Mouse (Mus musculus): Measurements from ENCODE around the gene Slc12a4.
"Not testable (repeated sequence)": the region's sequence is repeated elsewhere in the genome, so short reads cannot be mapped to it uniquely, and the experiment has no call there.

Slc12a4 gene

DNA sequence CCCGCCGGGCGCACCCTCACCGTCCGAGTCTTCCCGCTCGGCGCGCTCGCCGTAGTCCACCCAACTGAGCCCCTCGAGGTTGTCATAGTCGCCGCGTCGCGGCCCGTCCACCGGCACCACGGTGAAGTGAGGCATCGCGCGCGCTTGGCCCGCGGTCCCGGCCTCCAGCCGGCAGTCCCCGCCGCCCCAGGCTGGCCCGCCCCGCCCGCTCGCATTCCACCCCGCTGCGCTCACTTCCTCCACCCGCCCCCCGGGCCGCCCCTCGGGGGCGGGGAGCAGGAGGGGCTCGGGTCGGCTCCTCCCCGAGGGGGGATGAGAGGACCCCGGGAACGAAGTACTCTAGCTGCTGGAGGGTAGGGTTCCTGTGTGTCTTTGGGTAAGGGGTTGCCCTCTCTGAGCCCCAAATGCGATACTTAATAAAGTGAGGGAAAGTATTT is at the start of gene Slc12a4:
TSS of gene Slc12a4 (minus strand) at position 193 of the 437 bp plus-strand sequence.
- in situ Hi-C loops (cut with MboI; ENCODE audit: low sequenced_read_pairs), result no loop called here

DNA sequence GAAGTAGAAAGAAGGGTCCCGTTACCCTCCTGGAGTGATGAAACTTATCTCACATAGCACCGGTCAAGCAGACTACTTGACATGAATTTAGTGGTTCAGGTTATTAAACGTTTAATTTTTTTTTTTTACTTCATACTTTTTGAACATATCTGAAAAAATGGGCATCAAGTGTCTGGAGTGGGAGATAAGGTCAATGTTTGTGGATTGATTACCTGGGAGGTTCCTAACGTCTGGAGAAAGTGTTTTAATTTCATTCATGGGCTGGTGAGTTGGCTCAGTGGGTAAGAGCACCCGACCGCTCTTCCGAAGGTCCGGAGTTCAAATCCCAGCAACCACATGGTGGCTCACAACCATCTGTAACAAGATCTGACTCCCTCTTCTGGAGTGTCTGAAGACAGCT is 46.3 kb upstream of the Slc12a4 start:
- in situ Hi-C loops (cut with MboI; ENCODE audit: low sequenced_read_pairs), result not testable (repeated sequence)

DNA sequence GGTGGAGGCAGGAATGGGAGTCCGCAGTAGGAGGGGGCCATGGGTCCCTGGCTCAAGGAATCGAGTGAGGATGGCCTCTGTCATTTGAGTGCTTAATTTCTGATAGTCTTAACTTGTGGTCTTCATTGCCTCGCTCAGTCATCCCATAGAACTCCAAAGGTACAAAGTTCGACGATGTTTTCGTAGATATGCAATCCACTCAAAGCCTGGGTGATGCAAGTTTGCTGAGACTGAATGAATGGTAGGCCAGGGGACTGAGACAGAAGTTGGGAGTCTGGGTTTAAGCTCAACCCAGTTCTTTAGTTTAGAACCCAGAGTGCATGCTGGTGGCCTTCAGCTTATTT is 45.7 kb upstream of the Slc12a4 start, which contains the start of gene Ddx28:
TSS of gene Ddx28 (minus strand) at position 240 of the 344 bp plus-strand sequence.
- in situ Hi-C loops (cut with MboI; ENCODE audit: low sequenced_read_pairs), result no loop called here

DNA sequence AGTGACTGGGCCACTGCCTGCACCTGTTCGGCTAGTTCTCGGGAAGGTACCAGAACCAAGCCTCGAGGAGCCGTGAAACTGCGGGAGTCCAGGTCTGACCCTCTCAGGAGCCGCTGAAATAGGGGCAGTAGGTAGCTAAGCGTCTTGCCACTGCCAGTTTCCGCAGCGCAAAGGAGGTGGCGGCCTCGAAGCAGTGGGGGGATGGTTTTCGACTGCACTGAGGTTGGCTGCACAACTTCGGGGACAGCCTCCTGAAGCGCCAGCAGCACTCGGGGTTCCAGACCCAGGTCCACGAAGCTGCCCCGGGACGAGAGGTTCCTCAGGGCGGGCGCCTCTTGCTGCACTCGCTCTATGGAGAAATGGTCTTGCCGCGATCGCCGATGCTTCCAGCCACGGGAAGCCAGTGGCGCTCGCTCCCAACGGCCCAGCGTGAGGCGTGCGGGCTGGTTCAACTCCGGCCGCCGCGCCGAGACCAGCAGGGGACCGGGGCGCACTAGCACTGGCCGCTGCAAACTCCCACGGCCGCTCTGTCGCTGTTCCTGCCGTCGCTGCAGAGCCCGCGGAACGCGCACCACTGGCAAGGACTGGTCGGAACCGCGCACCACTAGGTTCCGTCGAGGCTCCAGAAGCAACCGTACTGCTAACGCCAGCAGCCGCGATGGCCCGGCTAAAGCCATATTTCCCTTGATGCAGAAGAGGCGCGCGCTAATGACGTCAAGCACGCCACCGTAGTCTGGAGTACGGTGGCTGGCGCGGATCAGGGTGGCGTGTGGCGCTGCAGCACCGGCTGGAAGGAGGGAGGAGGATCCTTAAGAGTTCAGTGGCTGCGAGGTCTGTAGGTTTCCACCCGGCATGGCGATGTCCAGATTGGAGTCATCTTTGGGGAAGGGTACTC is 45.1 kb upstream of the Slc12a4 start:
- in situ Hi-C loops (cut with MboI; ENCODE audit: low sequenced_read_pairs), result no loop called here

DNA sequence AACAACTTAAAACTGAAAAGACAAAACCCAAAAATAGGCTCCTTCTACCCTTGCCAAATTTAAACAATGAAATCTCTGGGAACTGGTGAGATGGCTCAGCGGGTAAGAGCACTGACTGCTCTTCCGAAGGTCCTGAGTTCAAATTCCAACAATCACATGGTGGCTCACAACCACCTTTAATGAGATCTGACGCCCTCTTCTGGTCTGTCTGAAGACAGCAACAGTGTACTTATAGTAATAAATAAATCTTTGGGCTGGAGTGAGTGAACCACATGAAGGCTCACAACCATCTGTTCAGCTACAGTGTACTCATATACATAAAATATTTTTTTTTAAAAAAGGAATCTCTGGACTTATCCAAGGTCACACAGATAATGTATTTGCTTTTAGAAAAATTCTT is 42.0 kb upstream of the Slc12a4 start:
- in situ Hi-C loops (cut with MboI; ENCODE audit: low sequenced_read_pairs), result not testable (repeated sequence)

DNA sequence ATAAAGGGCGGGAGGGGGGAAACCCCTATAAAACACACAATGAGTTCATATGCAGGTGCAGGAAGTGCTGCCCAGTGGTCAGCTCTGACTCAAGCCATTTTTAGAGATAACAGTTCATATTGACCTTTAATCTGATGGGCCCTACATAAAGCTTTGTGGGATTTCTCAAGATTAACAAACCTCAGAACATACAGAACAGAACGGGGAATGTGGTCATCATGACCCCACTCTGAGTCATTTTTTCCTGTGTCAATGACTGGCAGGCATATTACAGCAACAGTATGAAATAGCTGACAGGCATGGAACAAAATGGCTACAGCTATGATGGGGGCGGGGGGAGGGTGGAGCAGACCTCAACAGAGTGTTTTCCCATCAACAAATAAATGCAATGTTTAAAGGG is 41.2 kb upstream of the Slc12a4 start:
- in situ Hi-C loops (cut with MboI; ENCODE audit: low sequenced_read_pairs), result no loop called here

DNA sequence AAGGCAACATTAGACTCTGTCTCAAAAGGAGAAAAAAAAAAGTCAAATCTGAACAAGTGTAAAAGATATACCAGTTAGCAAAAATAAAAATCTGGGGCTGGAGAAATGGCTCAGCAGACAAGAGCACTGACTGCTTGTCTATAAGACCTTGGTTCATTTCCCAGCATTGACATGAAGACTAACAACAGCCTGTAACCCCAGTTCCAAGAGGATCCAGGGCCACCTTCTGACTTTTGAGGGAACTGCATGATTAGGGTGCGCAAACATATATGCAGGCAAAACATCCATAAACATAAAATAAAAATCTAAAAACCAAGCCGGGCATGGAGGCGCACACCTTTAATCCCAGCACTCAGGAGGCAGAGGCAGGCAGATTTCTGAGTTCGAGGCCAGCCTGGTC is 40.5 kb upstream of the Slc12a4 start:
- in situ Hi-C loops (cut with MboI; ENCODE audit: low sequenced_read_pairs), result no loop called here

DNA sequence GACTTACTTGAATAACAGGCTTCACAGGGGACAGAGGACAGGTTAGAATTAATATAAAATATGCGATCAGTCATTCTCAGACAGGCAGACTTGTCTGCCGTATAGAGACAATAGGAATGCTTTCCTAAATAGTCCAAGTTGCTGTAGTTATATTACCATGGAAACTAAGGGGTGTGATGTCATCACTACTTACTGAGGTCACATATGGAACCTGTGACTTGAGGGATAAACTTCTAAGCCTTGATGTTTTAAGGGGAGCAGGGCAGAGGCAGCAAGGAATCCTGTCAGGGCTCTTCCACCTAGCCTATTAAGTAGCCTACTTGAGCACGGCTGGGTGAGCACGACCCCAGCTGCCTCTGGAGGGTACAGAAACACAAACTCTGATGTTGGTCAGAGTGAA is 40.0 kb upstream of the Slc12a4 start, which contains the start of gene Dpep2nb:
TSS of gene Dpep2nb (minus strand) at position 101 of the 400 bp plus-strand sequence.
- in situ Hi-C loops (cut with MboI; ENCODE audit: low sequenced_read_pairs), result no loop called here

DNA sequence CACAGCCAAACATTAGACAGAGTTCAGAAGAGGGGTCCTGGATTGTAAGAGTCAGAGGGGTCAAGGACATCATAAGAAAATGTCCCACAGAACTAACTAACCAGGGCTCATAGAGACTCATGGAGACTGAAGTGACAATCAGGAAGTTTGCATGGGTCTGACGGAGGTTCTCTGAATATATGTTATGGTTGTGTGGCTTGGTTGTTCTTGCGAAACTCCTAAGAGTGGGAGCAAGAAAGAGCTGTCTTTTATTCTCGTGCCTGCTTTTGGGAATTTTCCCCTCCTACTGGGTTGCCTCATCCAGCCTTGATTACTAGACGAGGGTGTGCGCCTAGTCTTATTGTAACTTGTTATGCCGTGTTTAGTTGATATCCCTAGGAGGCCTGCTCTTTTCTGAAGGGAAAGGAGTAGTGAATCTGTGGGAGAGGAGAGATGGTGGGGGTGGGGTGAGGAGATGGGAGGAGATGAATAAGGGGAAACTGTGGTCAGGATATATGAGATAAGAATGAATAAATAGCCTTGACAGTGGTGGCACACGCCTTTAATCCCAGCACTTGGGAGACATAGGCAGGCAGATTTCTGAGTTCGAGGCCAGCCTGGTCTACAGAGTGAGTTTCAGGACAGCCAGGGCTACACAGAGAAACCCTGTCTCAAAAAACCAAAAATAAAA is 38.8 kb upstream of the Slc12a4 start:
- in situ Hi-C loops (cut with MboI; ENCODE audit: low sequenced_read_pairs), result no loop called here

DNA sequence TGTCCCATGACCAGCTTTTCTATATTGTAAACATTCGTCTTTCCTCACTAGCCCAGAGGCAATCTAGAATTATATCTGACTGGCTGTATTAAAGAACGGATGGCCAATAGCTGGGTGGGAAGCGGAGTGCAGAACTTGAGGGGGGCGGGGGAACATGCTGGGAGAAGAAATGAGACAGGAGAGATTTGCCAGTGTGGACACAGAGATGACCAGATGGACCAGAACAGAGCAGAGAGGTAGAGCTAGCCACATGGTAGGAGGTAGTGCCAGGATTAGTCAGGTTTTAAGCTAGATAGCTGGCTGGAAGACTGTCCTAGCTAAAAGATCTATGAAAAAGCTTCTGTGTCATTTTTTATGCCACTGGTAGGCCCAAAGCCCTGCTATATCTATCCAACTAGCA is 36.0 kb upstream of the Slc12a4 start:
- in situ Hi-C loops (cut with MboI; ENCODE audit: low sequenced_read_pairs), result no loop called here

DNA sequence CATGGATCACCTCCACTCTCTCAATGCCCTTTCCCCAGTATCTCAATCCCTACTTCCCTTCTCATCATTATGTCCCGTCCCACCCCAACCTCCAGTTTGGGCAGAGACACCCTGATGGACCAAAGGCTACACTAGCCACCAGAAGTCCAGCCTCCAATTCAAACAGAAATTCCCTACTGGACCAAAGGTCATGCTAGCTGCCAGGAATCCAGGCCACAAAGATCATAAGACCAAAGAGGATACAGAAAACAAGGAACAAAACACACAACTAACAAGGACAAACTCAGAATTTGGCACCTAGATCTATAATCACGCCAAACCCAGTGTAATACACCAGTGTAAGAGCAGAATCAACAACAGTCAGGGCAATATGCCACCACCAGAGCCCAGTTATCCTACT is 33.1 kb upstream of the Slc12a4 start:
- in situ Hi-C loops (cut with MboI; ENCODE audit: low sequenced_read_pairs), result no loop called here

DNA sequence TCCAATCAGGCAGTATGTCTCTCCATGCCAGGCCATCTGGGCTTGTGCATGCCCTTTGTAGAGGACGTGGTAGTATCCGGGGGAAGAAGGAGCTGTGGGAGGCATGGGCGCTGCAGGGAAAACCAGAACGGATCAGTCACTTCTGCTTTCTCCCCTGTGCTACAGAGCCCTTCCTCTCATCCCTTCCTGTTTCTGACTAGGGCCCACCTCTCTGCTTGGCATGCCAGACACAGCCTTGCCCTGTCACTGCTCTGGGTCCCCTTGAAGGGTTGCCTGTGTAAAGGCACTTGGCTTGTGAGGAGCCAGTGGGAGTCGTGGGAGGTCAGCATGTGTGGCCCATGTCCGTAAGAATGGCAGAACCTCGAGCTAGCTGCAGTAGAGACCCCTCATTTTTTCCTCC is 30.5 kb upstream of the Slc12a4 start:
- in situ Hi-C loops (cut with MboI; ENCODE audit: low sequenced_read_pairs), result no loop called here

DNA sequence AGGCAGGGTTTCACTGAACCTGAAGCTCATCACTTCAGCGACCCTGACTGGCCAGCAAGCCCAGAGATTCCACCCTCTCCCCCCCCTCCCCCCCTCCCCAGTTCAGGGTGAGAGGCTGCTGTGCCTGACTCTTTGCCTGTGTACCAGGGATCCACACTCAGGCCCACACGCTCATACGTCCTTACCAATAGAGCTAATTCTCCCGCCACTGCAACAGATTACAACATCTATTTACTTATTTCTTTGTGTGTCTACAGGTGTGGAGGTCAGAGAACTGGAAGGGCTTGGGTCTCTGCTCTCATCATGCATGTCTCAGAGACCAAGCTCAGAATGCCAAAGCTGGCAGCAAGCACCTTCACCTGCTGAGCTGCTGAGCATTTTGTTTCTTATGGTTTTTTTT is 27.3 kb upstream of the Slc12a4 start:
- in situ Hi-C loops (cut with MboI; ENCODE audit: low sequenced_read_pairs), result no loop called here

DNA sequence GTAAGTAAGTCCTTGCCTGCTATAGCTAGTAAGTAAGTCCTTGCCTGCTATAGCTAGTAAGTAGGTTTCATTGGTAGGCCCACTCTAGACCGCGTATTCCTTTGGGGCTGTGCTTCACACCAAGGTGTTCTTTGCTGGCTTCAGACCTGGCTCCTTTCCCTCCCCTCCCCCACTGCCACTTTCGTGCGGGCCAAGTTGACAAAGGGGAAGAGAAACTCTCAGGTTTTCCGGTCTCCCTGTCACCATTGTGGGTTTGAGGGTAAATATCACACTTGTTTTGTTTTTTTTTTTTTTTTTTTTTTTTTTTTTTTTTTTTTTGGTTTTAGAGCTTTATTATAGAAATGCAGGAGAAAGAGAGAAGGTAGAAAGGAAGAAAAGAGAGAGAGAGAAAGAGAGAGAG is 26.6 kb upstream of the Slc12a4 start:
- in situ Hi-C loops (cut with MboI; ENCODE audit: low sequenced_read_pairs), result no loop called here

DNA sequence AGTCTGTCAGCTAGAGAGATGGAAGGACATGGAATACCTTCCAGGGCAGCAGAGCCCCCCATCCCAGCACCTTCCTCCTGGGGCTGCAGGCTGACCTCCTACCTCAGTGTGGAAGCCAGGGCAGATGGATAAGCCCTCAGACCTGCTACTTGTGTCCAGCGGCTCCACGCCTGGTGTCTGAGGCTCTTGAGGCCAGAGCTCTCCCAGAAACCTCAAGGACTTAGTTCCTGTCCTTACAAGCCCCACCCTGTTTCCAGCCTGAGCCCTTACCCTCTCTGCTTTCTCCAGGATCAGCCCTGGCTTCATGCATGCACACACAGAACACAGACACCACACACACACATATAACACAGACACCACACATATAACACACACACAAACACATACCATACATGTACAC is 25.6 kb upstream of the Slc12a4 start:
- in situ Hi-C loops (cut with MboI; ENCODE audit: low sequenced_read_pairs), result no loop called here

DNA sequence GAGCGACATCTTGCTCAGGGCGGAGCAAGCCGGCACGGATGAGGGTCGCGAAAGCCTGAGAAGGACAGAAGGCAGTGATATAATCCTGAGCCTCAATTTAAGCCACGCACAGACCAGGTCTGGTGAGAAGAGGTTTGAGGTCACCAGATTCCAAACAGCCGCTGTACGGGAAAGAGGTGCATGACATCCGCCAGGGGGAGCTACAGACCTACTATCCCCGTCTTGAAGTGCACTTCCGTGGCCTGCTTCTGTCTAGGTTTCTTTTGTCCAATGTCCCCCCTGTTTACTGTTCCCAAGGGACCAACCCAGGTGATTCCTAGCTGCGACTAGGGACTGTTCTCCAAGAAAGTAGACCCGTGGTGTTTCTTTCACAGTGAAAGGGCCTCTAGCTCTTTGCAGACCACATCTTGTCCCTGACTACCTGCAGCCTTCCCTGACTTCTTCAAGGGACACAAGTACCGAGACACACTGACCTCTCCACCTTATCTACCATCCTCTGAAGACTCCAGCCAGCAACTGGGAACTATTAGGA is 25.0 kb upstream of the Slc12a4 start, which contains the start of gene Dus2:
TSS of gene Dus2 (plus strand) at position 482 of the 532 bp plus-strand sequence.
- in situ Hi-C loops (cut with MboI; ENCODE audit: low sequenced_read_pairs), result no loop called here

DNA sequence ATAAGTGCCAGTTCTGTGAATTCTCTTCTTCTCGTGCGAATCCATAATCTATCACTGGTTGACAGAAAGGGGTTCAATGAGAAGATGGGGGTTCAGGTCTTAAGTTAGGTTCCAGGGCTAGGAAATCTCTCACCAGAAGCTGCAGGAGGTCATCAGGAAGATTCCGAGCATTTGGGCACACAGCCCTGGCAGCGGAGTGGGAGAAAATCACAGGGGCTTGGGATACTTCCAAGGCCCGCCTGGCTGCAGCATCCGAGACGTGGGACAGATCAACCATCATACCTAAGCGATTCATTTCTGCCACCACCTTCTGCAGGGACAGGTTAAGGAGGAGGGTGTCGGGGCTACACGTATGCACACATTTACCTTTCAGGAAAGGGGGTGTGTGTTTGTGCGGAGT is 22.6 kb upstream of the Slc12a4 start:
- in situ Hi-C loops (cut with MboI; ENCODE audit: low sequenced_read_pairs), result loop anchor here (5.0 kb wide), 1 partner anchor 34 kb away; no protein-coding TSS in a partner anchor

DNA sequence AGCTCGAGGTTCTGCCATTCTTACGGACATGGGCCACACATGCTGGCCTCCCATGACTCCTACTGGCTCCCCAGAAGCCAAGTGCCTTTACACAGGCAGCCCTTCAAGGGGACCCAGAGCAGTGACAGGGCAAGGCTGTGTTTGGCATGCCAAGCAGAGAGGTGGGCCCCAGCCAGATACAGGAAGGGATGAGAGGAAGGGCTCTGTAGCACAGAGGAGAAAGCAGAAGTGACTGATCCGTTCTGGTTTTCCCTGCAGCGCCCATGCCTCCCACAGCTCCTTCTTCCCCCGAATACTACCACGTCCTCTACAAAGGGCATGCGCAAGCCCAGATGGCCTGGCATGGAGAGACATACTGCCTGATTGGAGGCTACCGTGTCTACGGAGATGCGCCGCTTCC is 17.5 kb upstream of the Slc12a4 start:
- in situ Hi-C loops (cut with MboI; ENCODE audit: low sequenced_read_pairs), result not testable (repeated sequence)

DNA sequence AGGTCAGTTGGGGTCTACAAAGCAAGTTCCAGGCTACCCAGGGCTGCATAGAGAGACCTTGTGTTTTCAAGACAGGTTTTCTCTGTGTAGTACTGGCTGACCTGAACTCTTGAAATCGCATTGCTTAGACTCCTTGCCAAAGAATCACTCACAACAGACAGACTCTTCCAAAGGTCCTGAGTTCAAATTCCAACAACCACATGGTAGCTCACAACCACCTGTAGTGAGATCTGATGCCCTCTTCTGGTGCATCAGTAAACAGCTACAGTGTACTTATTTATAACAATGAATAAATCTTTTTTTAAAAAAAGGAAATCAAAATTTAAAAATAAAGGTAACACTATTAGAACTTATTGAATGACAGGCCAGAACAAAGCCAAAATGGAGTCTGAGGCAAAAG is 15.2 kb upstream of the Slc12a4 start:
- in situ Hi-C loops (cut with MboI; ENCODE audit: low sequenced_read_pairs), result no loop called here

DNA sequence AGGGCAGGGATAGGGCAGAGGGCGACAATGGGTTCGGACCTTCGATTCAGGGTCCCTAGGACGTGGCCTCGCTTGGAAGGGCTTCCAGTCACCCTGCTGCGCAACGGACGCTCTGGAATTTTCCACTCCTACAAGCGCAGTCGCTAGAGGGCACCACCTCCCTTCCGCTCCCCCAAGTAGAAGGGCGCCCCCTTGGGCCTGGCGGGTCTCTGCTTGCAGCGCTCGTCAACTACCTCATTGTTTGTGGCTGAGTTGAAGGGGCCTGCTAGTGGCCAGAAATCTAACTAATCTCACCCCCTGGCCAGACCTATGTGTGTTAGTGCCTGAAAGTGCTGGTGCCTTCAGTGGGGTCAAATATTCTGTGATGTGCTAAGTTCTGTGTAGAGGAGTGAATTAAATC is 13.4 kb upstream of the Slc12a4 start, which contains the start of gene Dpep3:
TSS of gene Dpep3 (minus strand) at position 105 of the 400 bp plus-strand sequence.
- in situ Hi-C loops (cut with MboI; ENCODE audit: low sequenced_read_pairs), result no loop called here

DNA sequence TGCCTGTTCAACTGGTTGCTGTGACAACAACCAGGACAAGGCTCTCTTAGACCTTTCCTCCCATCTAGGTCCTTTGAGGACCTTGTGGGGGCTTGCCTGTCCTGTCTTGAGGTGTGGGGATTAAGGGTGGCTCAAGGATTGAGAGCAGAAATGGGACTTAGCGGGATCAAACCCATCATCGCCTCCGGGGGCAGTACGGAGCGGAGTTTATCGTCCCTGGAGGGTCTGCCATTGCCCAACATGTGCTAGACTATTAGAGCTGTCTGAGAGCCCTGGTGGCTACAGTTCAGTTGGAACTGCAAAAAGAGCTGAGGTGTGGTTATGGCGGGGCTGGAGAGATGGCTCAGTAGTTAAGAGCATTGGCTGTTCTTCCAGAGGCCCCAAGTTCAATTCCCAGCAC is 9.5 kb upstream of the Slc12a4 start:
- in situ Hi-C loops (cut with MboI; ENCODE audit: low sequenced_read_pairs), result no loop called here
